ENCODE assay signal across 8 mouse cellular contexts in genomic region chr7:92668791-92669506, GRCm38 (mm10). TPM values are rescaled to one million over a fixed set of nuclear protein-coding genes. Genes with fewer than 3 reads are reported as not detected.
DNase-seq lines count a peak whose midpoint lies in the region; ATAC-seq and TF ChIP-seq lines count a peak whose summit lies in the region.

No protein-coding gene starts in this region.

- no peak for TF ChIP-seq CTCF in G1E (IDR thresholded peaks at IDR 0.05; ENCODE audit: low read depth, low read length)
- TF ChIP-seq CTCF in lung, postnatal 0 days (IDR thresholded peaks at IDR 0.05), result no peak

- H3K27ac ChIP-seq in hindbrain, embryonic 10.5 days, result peak overlapping the region; percentile 99
- peak overlapping the region; percentile 99 for H3K27ac ChIP-seq in lung, postnatal 0 days (ENCODE audit: low read length)

- peak overlapping the region; percentile 100 for H3K9ac ChIP-seq in lung, postnatal 0 days (replicated peaks; ENCODE audit: low read depth)

- peak; percentile 16; the same call in 1 of the 2 replicates for ATAC-seq in G1E (ENCODE audit: extremely low read depth, insufficient number of reproducible peaks, low FRiP score, poor library complexity, severe bottlenecking)
- ATAC-seq in frontal cortex, adult (ENCODE audit: low TSS enrichment), result peak; percentile 56
- ATAC-seq in lung, postnatal 0 days, result no peak

- DNase-seq in G1E (ENCODE audit: low spot score), result peak; percentile 44
- DNase-seq in cerebellum, adult 8-10 months, result peak; percentile 55
- peak; percentile 68 for DNase-seq in hindbrain, embryonic 10.5 days (ENCODE audit: low spot score)
- peak; percentile 60 for DNase-seq in layer of hippocampus, adult 9-11 months
- peak; percentile 73 for DNase-seq in lung, postnatal 0 days (ENCODE audit: low spot score)
- peak; percentile 40 for DNase-seq in ovary, postnatal 14 days (ENCODE audit: low spot score)
- DNase-seq in thymus, postnatal 10 days (ENCODE audit: low spot score in 2 of 2), result peak; percentile 58 to 66

- TF ChIP-seq EP300 in lung, postnatal 0 days (IDR thresholded peaks at IDR 0.05), result no peak

- H3K4me2 ChIP-seq in lung, postnatal 0 days (replicated peaks; ENCODE audit: low read depth, low read length), result peak overlapping the region; percentile 66

- H3K36me3 ChIP-seq in G1E (replicated peaks), result peaks cover 14% of the 10 kb centered on the region
- peaks cover 8% of the 10 kb centered on the region for H3K36me3 ChIP-seq in hindbrain, embryonic 10.5 days
- H3K36me3 ChIP-seq in lung, postnatal 0 days (ENCODE audit: insufficient read depth, low read length), result no peaks in the 10 kb centered on the region

- 0 out of 2 replicates have a peak, but pooled peaks cover 5% of the 10 kb centered on the region for H3K27me3 ChIP-seq in G1E (ENCODE audit: insufficient read depth, low read length)
- no peaks in the 10 kb centered on the region for H3K27me3 ChIP-seq in hindbrain, embryonic 10.5 days (ENCODE audit: insufficient read depth, poor library complexity, severe bottlenecking)
- no peaks in the 10 kb centered on the region for H3K27me3 ChIP-seq in lung, postnatal 0 days (replicated peaks; ENCODE audit: insufficient read depth, low read length)

- under 1% methylated on average over 29 of the region's 29 CpGs for WGBS in hindbrain, embryonic 10.5 days
- WGBS in lung, postnatal 0 days, result 0% methylated on average over 29 of the region's 29 CpGs

- peaks cover 3% of the 10 kb centered on the region; the same call in 1 of the 2 replicates for H3K9me3 ChIP-seq in G1E (replicated peaks)
- no peaks in the 10 kb centered on the region for H3K9me3 ChIP-seq in hindbrain, embryonic 10.5 days
- H3K9me3 ChIP-seq in lung, postnatal 0 days (ENCODE audit: low read length), result no peaks in the 10 kb centered on the region

- peaks cover 26% of the 10 kb centered on the region for H3K4me1 ChIP-seq in G1E (ENCODE audit: insufficient read depth, low read depth, low read length)
- H3K4me1 ChIP-seq in hindbrain, embryonic 10.5 days (replicated peaks), result peaks cover 22% of the 10 kb centered on the region
- peaks cover 14% of the 10 kb centered on the region; the same call in 1 of the 2 replicates for H3K4me1 ChIP-seq in lung, postnatal 0 days (ENCODE audit: insufficient read depth, low read depth, low read length)

- peak overlapping the region; percentile 89 for H3K4me3 ChIP-seq in G1E (ENCODE audit: low read depth, low read length)
- peak overlapping the region; percentile 86 for H3K4me3 ChIP-seq in hindbrain, embryonic 10.5 days
- H3K4me3 ChIP-seq in lung, postnatal 0 days (ENCODE audit: low read depth, low read length), result peak overlapping the region; percentile 100

RNA-seq across cellular contexts. Expression of gene Pcf11, which starts 0.8 kb away (rescaled TPM):
- total RNA-seq in G1E (2014; fragmentation: Nextera tagmentation), result 175 and 209 TPM in 2 replicates
- total RNA-seq in G1E (2017), result 80.6 and 89.9 TPM in 2 replicates
- polyA plus RNA-seq in G1E (2012), result 77.1 and 94.4 TPM in 2 replicates
- polyA plus RNA-seq in hindbrain, embryonic 10.5 days (2016; fragmentation: Nextera tagmentation; extraction: Ambion mirVana), result 13.9 and 16.5 TPM in 2 replicates
- polyA plus RNA-seq in lung, postnatal 0 days (2015; fragmentation: Nextera tagmentation; extraction: Ambion mirVana), result 17.4 and 20.0 TPM in 2 replicates

RNA-seq across cellular contexts. Expression of gene Ankrd42, which starts 32.0 kb away (rescaled TPM):
- total RNA-seq in G1E (2014; fragmentation: Nextera tagmentation) (1.1 and 2.2 TPM in 2 replicates), G1E (2017) (0.66 and 1.0 TPM in 2 replicates)
- polyA plus RNA-seq in G1E (2012), result 0.43 and 0.44 TPM in 2 replicates
- polyA plus RNA-seq in hindbrain, embryonic 10.5 days (2016; fragmentation: Nextera tagmentation; extraction: Ambion mirVana), result 10.0 and 11.1 TPM in 2 replicates
- polyA plus RNA-seq in lung, postnatal 0 days (2015; fragmentation: Nextera tagmentation; extraction: Ambion mirVana), result 6.5 and 8.6 TPM in 2 replicates
